Mouse (Mus musculus): Measurements from ENCODE around the gene Des.

DNA sequence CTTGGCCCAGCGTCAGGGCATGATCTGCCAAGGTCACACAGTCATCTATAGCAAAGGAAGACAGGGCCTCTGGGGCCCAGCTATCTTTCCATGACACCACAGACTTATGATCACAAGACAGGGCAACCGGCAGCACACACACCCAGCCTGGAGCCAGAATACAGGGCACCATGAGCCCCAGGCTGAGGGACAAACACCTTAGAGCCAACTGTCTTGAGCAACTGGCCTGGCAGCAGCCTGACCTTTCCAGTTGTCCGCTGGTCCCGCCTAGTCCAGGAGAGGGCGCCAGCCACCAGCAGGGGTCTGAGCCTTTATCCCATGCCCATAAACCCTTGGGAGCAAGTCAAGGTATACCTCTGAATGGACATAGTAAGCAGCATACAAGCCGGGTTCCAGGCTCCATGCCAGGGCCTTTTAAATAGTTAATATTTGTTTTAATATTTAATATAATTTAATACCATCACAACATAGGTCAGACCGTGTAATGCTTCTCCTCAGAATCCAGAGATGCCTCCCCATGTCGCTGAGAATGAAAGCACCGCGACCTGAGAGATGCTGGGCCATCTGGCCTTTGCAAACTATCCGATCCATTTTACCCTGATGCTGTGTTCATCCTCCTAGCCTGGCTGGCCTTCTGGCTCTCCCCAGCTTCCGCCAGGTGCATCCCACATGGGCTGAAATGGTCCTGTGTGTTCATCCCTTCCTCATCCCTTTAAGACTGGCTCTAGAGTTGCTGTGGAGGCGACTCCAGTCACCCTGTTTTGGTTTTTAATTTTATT lies 11.4 kb downstream of the Des start:
- no peak for TF ChIP-seq POLR2A (IDR thresholded peaks at IDR 0.05; ENCODE audit: borderline replicate concordance, extremely low read depth, low read depth, low read length)
- TF ChIP-seq CTCF (IDR thresholded peaks at IDR 0.05; ENCODE audit: insufficient read depth, low read length) = peak; percentile 43
